Mouse (Mus musculus) myocyte (in vitro differentiated cells): ENCODE data around the gene Rpl13a.

Experiments
- MYOD1 ChIP-seq, 3 experiments: IDR thresholded peaks; one replicate each; pipeline ENCODE4 v1.6.1; 2011; ENCODE audit warnings: control low read depth in 2 of 3, low read depth in 2 of 3, mild to moderate bottlenecking in 2 of 3, moderate library complexity in 1 of 3; ENCODE audit not compliant: insufficient read length in 2 of 3, control insufficient read depth in 1 of 3
- POLR2A ChIP-seq: IDR thresholded peaks from one replicate; pipeline ENCODE4 v1.6.1; 2011; ENCODE audit warnings: low read depth, mild to moderate bottlenecking, control low read depth, moderate library complexity; ENCODE audit not compliant: insufficient read length
- REST ChIP-seq: IDR thresholded peaks from one replicate; pipeline ENCODE4 v1.6.1; 2011; ENCODE audit warnings: mild to moderate bottlenecking, control low read depth, moderate library complexity; ENCODE audit not compliant: insufficient read depth, insufficient read length
- TCF12 ChIP-seq: IDR thresholded peaks from one replicate; pipeline ENCODE4 v1.6.1; 2011; ENCODE audit warnings: mild to moderate bottlenecking, control low read depth; ENCODE audit not compliant: poor library complexity, insufficient read depth, severe bottlenecking
- USF1 ChIP-seq: IDR thresholded peaks from one replicate; pipeline ENCODE4 v1.6.1; 2011; ENCODE audit warnings: low read depth, mild to moderate bottlenecking, control low read depth, moderate library complexity

DNA sequence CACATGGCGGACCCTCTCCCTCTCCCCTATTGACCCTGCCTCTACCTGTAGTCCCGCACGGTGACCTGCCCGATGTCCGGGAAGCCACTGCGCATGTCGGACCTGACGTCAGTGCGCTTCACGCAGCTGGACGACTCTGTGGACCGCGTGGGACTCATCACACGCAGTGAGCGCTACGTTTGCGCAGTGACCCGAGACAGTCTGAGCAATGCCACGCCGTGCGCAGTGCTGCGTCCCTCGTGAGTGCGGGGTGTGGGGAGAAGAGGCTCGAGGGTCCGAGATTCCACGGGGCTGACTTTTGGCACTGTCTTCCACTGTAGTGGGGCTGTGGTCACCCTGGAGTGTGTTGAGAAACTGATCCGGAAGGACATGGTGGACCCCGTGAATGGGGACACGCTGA lies 52.1 kb downstream of the Rpl13a start:
- TF ChIP-seq POLR2A (peak; percentile 11), USF1 (no peak), TCF12 (no peak), MYOD1 (IDR thresholded peaks at IDR 0.05; ENCODE audit: control insufficient read depth in 1 of 3, insufficient read length in 2 of 3, low read depth in 2 of 3) (no peak), REST (no peak)
